Mouse (Mus musculus): ENCODE data around the gene Atp11a.

- TF ChIP-seq CTCF (IDR thresholded peaks at IDR 0.05) (no peak), EP300 (IDR thresholded peaks at IDR 0.05) (no peak)
Observed at GRCm38 (mm10) chr8:12761873-12762272, 5.1 kb downstream of the Atp11a start.

All from lung, postnatal 0 days (tissue).